Mouse (Mus musculus) lung, postnatal 0 days (tissue): ENCODE results near the gene Ncstn. TPM values are rescaled to one million over a fixed set of nuclear protein-coding genes. Genes with fewer than 3 reads are reported as not detected.

Experiments
- ATAC-seq: fragments of 200-750 bp; cut with Nextera tagmentation; 2 replicates; pipeline ENCODE4 v1.8.0; 2017; ENCODE audit warnings: moderate library complexity
- DNase-seq: peaks from one replicate; pipeline ENCODE4 v3.0.0-alpha.2; 2016; ENCODE audit warnings: low spot score
- H3K27ac ChIP-seq: fragments of 300-500 bp; sonication (generic); 2 replicates; pipeline ENCODE4 v1.5.1; 2014; ENCODE audit warnings: antibody characterized with exemption, mild to moderate bottlenecking, low read length, mixed read lengths
- H3K27me3 ChIP-seq: fragments of 300-500 bp; sonication (generic); replicated peaks from 2 replicates; pipeline ENCODE4 v1.6.1; 2014; ENCODE audit warnings: low read length, mixed read lengths; ENCODE audit not compliant: insufficient read depth
- H3K36me3 ChIP-seq: fragments of 300-500 bp; sonication (generic); 2 replicates; pipeline ENCODE4 v1.6.1; 2014; ENCODE audit warnings: low read length, mixed read lengths; ENCODE audit not compliant: insufficient read depth
- H3K4me1 ChIP-seq: fragments of 300-500 bp; sonication (generic); 2 replicates; pipeline ENCODE4 v1.6.1; 2014; ENCODE audit warnings: antibody characterized with exemption, low read depth, low read length, mixed read lengths; ENCODE audit not compliant: insufficient read depth
- H3K4me2 ChIP-seq: fragments of 300-500 bp; sonication (generic); replicated peaks from 2 replicates; pipeline ENCODE4 v1.6.1; 2014; ENCODE audit warnings: low read depth, mild to moderate bottlenecking, low read length, moderate library complexity, mixed read lengths
- H3K4me3 ChIP-seq: fragments of 300-500 bp; sonication (generic); 2 replicates; pipeline ENCODE4 v1.5.1; 2014; ENCODE audit warnings: low read depth, low read length
- H3K9ac ChIP-seq: fragments of 300-500 bp; sonication (generic); replicated peaks from 2 replicates; pipeline ENCODE4 v1.6.1; 2014; ENCODE audit warnings: low read depth, mild to moderate bottlenecking
- H3K9me3 ChIP-seq: fragments of 300-500 bp; sonication (generic); 2 replicates; pipeline ENCODE4 v1.6.1; 2016; ENCODE audit warnings: low read length, mixed read lengths
- CTCF ChIP-seq: IDR thresholded peaks from 2 replicates; pipeline ENCODE4 v1.5.1; 2016; ENCODE audit warnings: antibody characterized with exemption, mild to moderate bottlenecking
- EP300 ChIP-seq: IDR thresholded peaks from 2 replicates; pipeline ENCODE4 v1.6.1; 2016; ENCODE audit warnings: antibody characterized with exemption, mild to moderate bottlenecking, control low read depth
- WGBS: fragments of 180-500 bp; shearing (Covaris S2); extraction: QIAGEN DNeasy Blood & Tissue Kit; methylation state at CpG from one replicate; pipeline ENCODE4 v1.1.7; 2014; 5-methylcytosine and 5-hydroxymethylcytosine counted together
- polyA plus RNA-seq: library from polyadenylated mRNA; unstranded; fragments of >200 nt; fragmentation: Nextera tagmentation; extraction: Ambion mirVana; gene quantifications from 2 replicates; pipeline ENCODE4 v1.2.1, GENCODE M21; 2015

The Ncstn gene
- polyA plus RNA-seq, 1 experiment from 2014 or later, result 108 TPM

DNA sequence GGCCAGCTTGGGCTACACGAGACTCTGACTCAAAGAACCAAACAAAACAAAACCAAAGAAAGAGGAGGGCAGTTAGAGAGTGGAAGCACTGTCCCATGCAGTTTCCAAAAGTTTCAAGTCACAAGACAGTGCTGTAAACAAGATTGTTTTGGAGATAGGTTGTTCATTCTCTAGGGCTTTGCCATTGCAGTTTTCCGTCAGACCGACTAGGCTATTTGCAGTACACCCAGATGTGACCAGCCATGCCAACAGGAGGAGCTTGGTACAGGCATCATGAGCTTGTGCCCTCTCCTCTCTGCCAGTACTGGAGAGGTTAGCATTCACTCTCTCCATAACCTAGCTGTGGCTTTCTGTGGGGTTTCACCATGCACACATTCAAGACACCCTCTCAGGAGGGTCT, 10.9 kb upstream of the Ncstn start:
- H3K4me1 ChIP-seq, result no peaks in the 10 kb centered on the region
- H3K27ac ChIP-seq, result no peak overlapping the region
- WGBS, result 61% methylated on average over 3 of the region's 3 CpGs
- no peak overlapping the region for H3K4me3 ChIP-seq
- H3K9me3 ChIP-seq, result no peaks in the 10 kb centered on the region
- TF ChIP-seq CTCF (no peak), EP300 (no peak)
- no peaks in the 10 kb centered on the region for H3K27me3 ChIP-seq
- no peak overlapping the region for H3K9ac ChIP-seq
- ATAC-seq, result no peak
- H3K4me2 ChIP-seq, result no peak overlapping the region
- DNase-seq, result no peak
- peaks cover 55% of the 10 kb centered on the region; the same call in 1 of the 2 replicates for H3K36me3 ChIP-seq

DNA sequence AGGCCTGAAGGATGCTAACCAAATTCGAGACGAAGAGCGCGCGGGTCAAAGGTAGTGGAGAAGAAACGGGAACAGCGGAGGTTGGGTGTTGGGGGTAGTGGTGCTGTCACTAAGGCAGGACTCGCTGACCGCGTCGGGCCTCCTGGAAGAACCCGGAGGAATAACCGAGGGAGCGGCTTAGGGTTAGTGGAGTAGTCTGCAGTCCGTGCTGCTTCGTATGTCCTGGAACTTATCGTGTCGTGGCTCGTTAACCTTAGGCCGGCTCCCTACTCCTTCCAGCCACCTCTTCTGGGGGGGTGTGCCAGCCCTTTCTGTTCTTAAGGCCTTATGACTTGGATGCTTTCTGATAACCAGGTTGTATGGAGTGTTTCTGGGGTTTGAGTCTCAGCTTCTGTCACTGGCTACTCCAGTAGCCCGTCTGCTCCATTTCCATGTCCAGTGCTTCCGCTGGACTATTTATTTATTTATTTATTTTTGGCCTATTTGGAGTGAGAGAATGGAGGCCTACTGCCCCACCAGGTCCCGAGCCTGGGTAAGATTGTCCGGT, 377 bp upstream of the Ncstn start:
- TF ChIP-seq EP300, result no peak
- TF ChIP-seq CTCF, result no peak
- Histone ChIP-seq H3K4me3 (peak overlapping the region; percentile 73), H3K27me3 (no peaks in the 10 kb centered on the region), H3K36me3 (peaks cover 12% of the 10 kb centered on the region), H3K27ac (peak overlapping the region; percentile 83), H3K9ac (peak overlapping the region; percentile 63), H3K4me1 (peaks cover 7% of the 10 kb centered on the region; the same call in 1 of the 2 replicates), H3K4me2 (peak overlapping the region; percentile 61), H3K9me3 (no peaks in the 10 kb centered on the region)
- ATAC-seq (peak; percentile 60), DNase-seq (peak; percentile 46)
- WGBS, result 1% methylated on average over 24 of the region's 24 CpGs

DNA sequence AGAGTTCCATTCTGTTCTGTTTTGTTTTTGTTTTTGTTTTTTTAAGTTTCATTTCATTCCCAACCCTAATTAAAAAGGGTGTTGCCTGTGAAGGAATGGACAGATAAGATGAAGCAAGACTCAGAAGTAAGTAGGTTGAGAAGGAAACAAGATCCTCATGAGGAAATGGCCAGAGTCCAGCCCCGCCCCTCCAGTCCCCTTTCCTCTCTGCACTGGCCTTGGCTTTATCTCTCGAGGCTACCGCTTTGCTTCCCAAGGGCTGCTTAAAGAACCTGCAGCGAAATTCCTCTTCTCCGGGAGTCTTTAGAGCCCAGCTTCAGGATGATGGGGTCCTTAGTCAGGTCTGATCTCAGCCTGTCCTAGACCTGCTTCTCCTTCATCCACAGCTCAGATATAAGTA, 4.6 kb downstream of the Ncstn start:
- Histone ChIP-seq H3K36me3 (peaks cover 24% of the 10 kb centered on the region; the same call in 1 of the 2 replicates), H3K9ac (no peak overlapping the region), H3K4me2 (no peak overlapping the region), H3K9me3 (no peaks in the 10 kb centered on the region), H3K4me3 (no peak overlapping the region), H3K4me1 (no peaks in the 10 kb centered on the region), H3K27me3 (no peaks in the 10 kb centered on the region), H3K27ac (no peak overlapping the region)
- TF ChIP-seq EP300 (no peak), CTCF (no peak)
- 48% methylated on average over 5 of the region's 5 CpGs for WGBS
- ATAC-seq (no peak), DNase-seq (no peak)

DNA sequence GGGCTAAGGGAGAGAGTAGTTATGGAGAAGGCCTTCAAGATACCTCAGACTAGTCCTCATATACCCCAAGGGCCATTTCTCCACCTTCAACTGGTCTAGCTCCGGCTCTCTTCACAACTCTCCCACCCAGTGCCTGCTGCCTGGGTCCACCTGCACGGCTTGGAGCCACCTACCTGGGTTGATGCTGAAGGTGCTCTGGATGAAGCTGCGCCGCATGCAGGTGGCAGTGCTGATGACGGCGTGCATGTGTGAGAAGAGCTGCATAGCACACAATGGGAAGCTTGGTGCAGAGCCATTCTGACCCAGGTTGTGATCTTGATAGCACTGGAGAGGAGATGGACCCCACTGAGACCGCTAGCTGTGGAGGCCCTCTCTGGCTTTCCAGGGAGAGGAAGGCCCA, 10.0 kb downstream of the Ncstn start:
- Histone ChIP-seq H3K4me2 (no peak overlapping the region), H3K4me1 (no peaks in the 10 kb centered on the region), H3K4me3 (no peak overlapping the region), H3K27ac (no peak overlapping the region), H3K27me3 (no peaks in the 10 kb centered on the region), H3K36me3 (peaks cover 56% of the 10 kb centered on the region), H3K9ac (no peak overlapping the region), H3K9me3 (no peaks in the 10 kb centered on the region)
- DNase-seq (no peak), ATAC-seq (no peak)
- 96% methylated on average over 7 of the region's 7 CpGs for WGBS
- no peak for TF ChIP-seq CTCF
- TF ChIP-seq EP300, result no peak

DNA sequence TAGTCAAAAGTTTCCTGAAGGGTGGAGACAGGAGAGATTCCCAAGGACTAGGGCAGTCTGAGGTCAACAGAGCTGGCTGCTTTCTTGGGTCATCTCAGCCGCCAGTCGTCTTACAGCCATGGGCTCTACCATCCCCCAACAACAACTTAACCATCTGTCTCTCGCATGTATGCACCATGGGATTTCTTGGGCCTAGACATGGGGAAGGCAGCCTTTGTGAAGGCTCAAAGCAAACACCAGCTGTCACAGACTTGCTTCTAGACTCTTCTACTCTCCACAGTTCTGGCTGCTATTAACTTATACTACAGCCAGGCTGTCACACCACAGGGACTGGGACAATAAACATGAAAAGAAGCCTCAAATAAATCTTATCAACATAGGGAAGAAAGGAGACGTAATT, 11.0 kb downstream of the Ncstn start:
- no peak for DNase-seq
- H3K9ac ChIP-seq, result no peak overlapping the region
- no peaks in the 10 kb centered on the region for H3K4me1 ChIP-seq
- no peak overlapping the region for H3K27ac ChIP-seq
- no peak for ATAC-seq
- 81% methylated on average over 4 of the region's 4 CpGs for WGBS
- TF ChIP-seq CTCF (no peak), EP300 (no peak)
- no peaks in the 10 kb centered on the region for H3K27me3 ChIP-seq
- no peaks in the 10 kb centered on the region for H3K9me3 ChIP-seq
- H3K4me2 ChIP-seq, result no peak overlapping the region
- peaks cover 63% of the 10 kb centered on the region for H3K36me3 ChIP-seq
- no peak overlapping the region for H3K4me3 ChIP-seq

DNA sequence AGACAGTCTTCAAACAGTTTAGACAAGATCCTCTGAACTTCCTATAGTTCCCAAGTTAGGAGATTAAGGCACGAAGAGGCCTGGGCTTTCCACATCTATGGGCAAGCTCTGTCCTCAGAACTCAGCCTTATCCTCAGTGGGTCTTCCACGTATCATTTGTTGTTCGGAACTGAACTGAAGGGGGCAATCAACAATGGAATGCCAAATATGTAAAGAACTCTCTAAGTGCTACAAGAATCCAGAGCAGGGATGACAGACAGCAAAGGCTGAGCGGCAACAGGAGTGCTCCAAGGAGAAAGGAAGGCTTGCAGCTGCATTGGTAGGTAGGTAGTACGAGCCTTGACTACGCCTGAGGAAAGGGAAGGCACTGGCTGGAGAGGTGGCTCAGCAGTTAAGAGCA, 12.4 kb downstream of the Ncstn start:
- DNase-seq (no peak), ATAC-seq (no peak)
- no peak overlapping the region for H3K27ac ChIP-seq
- no peak overlapping the region for H3K4me2 ChIP-seq
- H3K27me3 ChIP-seq, result no peaks in the 10 kb centered on the region
- TF ChIP-seq EP300 (no peak), CTCF (no peak)
- H3K9me3 ChIP-seq, result no peaks in the 10 kb centered on the region
- H3K4me1 ChIP-seq, result no peaks in the 10 kb centered on the region
- peaks cover 74% of the 10 kb centered on the region for H3K36me3 ChIP-seq
- 54% methylated on average over 6 of the region's 6 CpGs for WGBS
- no peak overlapping the region for H3K9ac ChIP-seq
- H3K4me3 ChIP-seq, result no peak overlapping the region
